Mouse (Mus musculus) midbrain, postnatal 0 days (tissue): ENCODE results near the gene H2-T3. TPM values are rescaled to one million over a fixed set of nuclear protein-coding genes. Genes with fewer than 3 reads are reported as not detected.
"Not testable (repeated sequence)": the region's sequence is repeated elsewhere in the genome, so short reads cannot be mapped to it uniquely, and the experiment has no call there.

Experiments
- ATAC-seq: fragments of 200-750 bp; cut with Nextera tagmentation; 2 replicates; pipeline ENCODE4 v1.8.0; 2017; ENCODE audit warnings: moderate number of reproducible peaks, mild to moderate bottlenecking, moderate TSS enrichment, moderate library complexity; ENCODE audit not compliant: low FRiP score
- DNase-seq: peaks from one replicate; pipeline ENCODE4 v3.0.0-alpha.2; 2015; ENCODE audit warnings: low spot score
- H3K27ac ChIP-seq: fragments of 300-500 bp; sonication (generic); 2 replicates; pipeline ENCODE4 v1.5.1; 2014; ENCODE audit warnings: low read depth, mild to moderate bottlenecking, low read length, mixed read lengths
- H3K27me3 ChIP-seq: fragments of 300-500 bp; sonication (generic); 2 replicates; pipeline ENCODE4 v1.6.1; 2014; ENCODE audit warnings: low read length, control low read depth, mixed read lengths; ENCODE audit not compliant: insufficient read depth
- H3K36me3 ChIP-seq: fragments of 300-500 bp; sonication (generic); 2 replicates; pipeline ENCODE4 v1.6.1; 2014; ENCODE audit warnings: low read length, control low read depth, mixed read lengths; ENCODE audit not compliant: insufficient read depth
- H3K4me1 ChIP-seq: fragments of 300-500 bp; sonication (generic); 2 replicates; pipeline ENCODE4 v1.6.1; 2014; ENCODE audit warnings: mild to moderate bottlenecking, control low read depth, antibody characterized with exemption, low read length, mixed read lengths; ENCODE audit not compliant: insufficient read depth
- H3K4me2 ChIP-seq: fragments of 300-500 bp; sonication (generic); 2 replicates; pipeline ENCODE4 v1.6.1; 2014; ENCODE audit warnings: low read depth, mild to moderate bottlenecking, low read length, mixed read lengths; ENCODE audit not compliant: poor library complexity, severe bottlenecking
- H3K4me3 ChIP-seq: fragments of 300-500 bp; sonication (generic); 2 replicates; pipeline ENCODE4 v1.5.1; 2014; ENCODE audit warnings: low read depth, mild to moderate bottlenecking, low read length, moderate library complexity
- H3K9ac ChIP-seq: fragments of 300-500 bp; sonication (generic); replicated peaks from 2 replicates; pipeline ENCODE4 v1.6.1; 2014; ENCODE audit warnings: mild to moderate bottlenecking, low read length, moderate library complexity, mixed read lengths; ENCODE audit not compliant: poor library complexity, severe bottlenecking
- H3K9me3 ChIP-seq: fragments of 300-500 bp; sonication (generic); 2 replicates; pipeline ENCODE4 v1.6.1; 2016; ENCODE audit warnings: low read length, control low read depth
- CTCF ChIP-seq: IDR thresholded peaks from 2 replicates; pipeline ENCODE4 v1.5.1; 2016; ENCODE audit warnings: antibody characterized with exemption, mild to moderate bottlenecking
- WGBS: fragments of 180-500 bp; shearing (Covaris S2); extraction: QIAGEN DNeasy Blood & Tissue Kit; methylation state at CpG from one replicate; pipeline ENCODE4 v1.1.7; 2014; 5-methylcytosine and 5-hydroxymethylcytosine counted together
- polyA plus RNA-seq: library from polyadenylated mRNA; unstranded; fragments of >200 nt; fragmentation: Nextera tagmentation; extraction: Ambion mirVana; gene quantifications from 2 replicates; pipeline ENCODE4 v1.2.1, GENCODE M21; 2015
- total RNA-seq: library from RNA; depleted of rRNA; stranded (reverse); fragments of >200 nt; gene quantifications from 2 replicates; pipeline ENCODE4 v1.2.3, GENCODE M21; 2014; rRNA removed

H2-T3 gene
- total and polyA plus RNA-seq, 2 experiments from 2014 or later = not detected

- H3K9ac ChIP-seq = no peak overlapping the region; the same call in 1 of the 2 replicates
- peak overlapping the region; percentile 35 for H3K4me3 ChIP-seq
- H3K27me3 ChIP-seq = peaks cover 14% of the 10 kb centered on the region
- no peaks in the 10 kb centered on the region for H3K9me3 ChIP-seq
- H3K27ac ChIP-seq = no peak overlapping the region
- no peaks in the 10 kb centered on the region for H3K36me3 ChIP-seq
- no peak for TF ChIP-seq CTCF
- under 1% methylated on average over 68 of the region's 78 CpGs for WGBS
- H3K4me1 ChIP-seq = no peaks in the 10 kb centered on the region
- DNase-seq = no peak
- peak; percentile 70 for ATAC-seq
- H3K4me2 ChIP-seq = peak overlapping the region; percentile 47
These were observed 44.8 kb downstream of the H2-T3 start for GRCm38 (mm10) chr17:36145111-36145860.

DNA sequence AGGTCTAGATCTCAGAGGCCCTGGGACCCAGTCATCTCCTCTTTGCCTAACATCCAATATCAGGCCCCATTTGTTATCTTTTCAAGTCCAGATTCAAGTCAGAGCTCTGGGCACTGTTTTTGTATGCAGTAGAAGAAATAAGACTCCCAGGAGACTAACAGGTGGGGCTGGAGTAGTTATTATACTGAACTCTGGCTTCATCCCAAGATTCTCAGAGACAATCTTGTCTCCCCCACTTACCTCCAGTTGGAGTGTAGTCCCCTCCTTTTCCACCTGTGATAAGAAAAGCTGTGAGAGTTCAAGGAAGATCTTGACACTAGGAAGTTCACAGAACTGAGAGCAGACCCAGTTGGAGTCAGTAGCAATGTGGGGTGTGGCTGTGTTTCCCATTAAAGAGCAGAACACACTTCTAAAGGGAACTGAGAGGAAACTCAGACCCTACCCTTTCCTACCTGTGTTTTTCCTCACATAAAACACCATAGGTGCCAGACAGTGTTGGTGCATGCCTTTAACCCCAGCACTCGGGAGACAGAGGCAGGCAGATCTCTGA lies 53.7 kb downstream of the H2-T3 start:
- not testable (repeated sequence) for H3K9ac ChIP-seq, H3K4me3 ChIP-seq, H3K4me1 ChIP-seq, H3K9me3 ChIP-seq, H3K4me2 ChIP-seq, H3K36me3 ChIP-seq, ATAC-seq, DNase-seq, H3K27me3 ChIP-seq, H3K27ac ChIP-seq
- WGBS = 54% methylated on average over 1 of the region's 1 CpGs

Other genes with a start within 250 kb of the H2-T3 start
- 61.8 and 67.0 TPM in 2 replicates for gene Abcf1, start 220.5 kb downstream of the H2-T3 start, total RNA-seq
- 89.0 and 100 TPM in 2 replicates for gene Abcf1, start 220.5 kb downstream of the H2-T3 start, polyA plus RNA-seq
- gene Gnl1, start 210.4 kb downstream of the H2-T3 start, total RNA-seq = 94.9 and 117 TPM in 2 replicates
- 80.8 and 82.8 TPM in 2 replicates for gene Gnl1, start 210.4 kb downstream of the H2-T3 start, polyA plus RNA-seq
- gene Prr3, start 210.1 kb downstream of the H2-T3 start, total RNA-seq = 43.9 and 57.8 TPM in 2 replicates
- 97.0 and 100 TPM in 2 replicates for gene Prr3, start 210.1 kb downstream of the H2-T3 start, polyA plus RNA-seq
- 0.16 and 1.7 TPM in 2 replicates for gene H2-T24, start 169.7 kb downstream of the H2-T3 start, total RNA-seq
- 5.3 and 7.2 TPM in 2 replicates for gene H2-T24, start 169.7 kb downstream of the H2-T3 start, polyA plus RNA-seq
- gene H2-T23, start 157.4 kb downstream of the H2-T3 start, total RNA-seq = 6.1 and 9.2 TPM in 2 replicates
- gene H2-T23, start 157.4 kb downstream of the H2-T3 start, polyA plus RNA-seq = 6.4 and 7.3 TPM in 2 replicates
- gene H2-T22, start 147.5 kb downstream of the H2-T3 start, total RNA-seq = 11.5 and 11.8 TPM in 2 replicates
- 7.1 and 8.3 TPM in 2 replicates for gene H2-T22, start 147.5 kb downstream of the H2-T3 start, polyA plus RNA-seq
- gene Gm6034, start 147.3 kb downstream of the H2-T3 start, total RNA-seq = 0.16 TPM in 1 of 2 replicates, not detected in the other
- not detected in 2 replicates for gene Gm6034, start 147.3 kb downstream of the H2-T3 start, polyA plus RNA-seq
- 0.19 TPM in 1 of 2 replicates, not detected in the other for gene Gm11127, start 131.9 kb downstream of the H2-T3 start, total RNA-seq
- gene Gm11127, start 131.9 kb downstream of the H2-T3 start, polyA plus RNA-seq = 0.12 TPM in 1 of 2 replicates, not detected in the other
- not detected in 2 replicates for gene Gm19684, start 68.6 kb downstream of the H2-T3 start, total RNA-seq
- gene Gm19684, start 68.6 kb downstream of the H2-T3 start, polyA plus RNA-seq = not detected in 2 replicates
- not detected in 2 replicates for gene Gm7030, start 60.9 kb downstream of the H2-T3 start, total RNA-seq
- not detected in 2 replicates for gene Gm7030, start 60.9 kb downstream of the H2-T3 start, polyA plus RNA-seq
- gene Gm8909, start 21.8 kb downstream of the H2-T3 start, total RNA-seq = not detected in 2 replicates
- gene Gm8909, start 21.8 kb downstream of the H2-T3 start, polyA plus RNA-seq = not detected in 2 replicates
- 47.7 and 48.5 TPM in 2 replicates for gene Rpp21, start 67.8 kb upstream of the H2-T3 start, total RNA-seq
- 169 and 187 TPM in 2 replicates for gene Rpp21, start 67.8 kb upstream of the H2-T3 start, polyA plus RNA-seq
- 23.5 and 29.6 TPM in 2 replicates for gene Trim39, start 82.0 kb upstream of the H2-T3 start, total RNA-seq
- 12.5 and 14.3 TPM in 2 replicates for gene Trim39, start 82.0 kb upstream of the H2-T3 start, polyA plus RNA-seq
- not detected in 2 replicates for gene H2-M10.2, start 96.2 kb upstream of the H2-T3 start, total RNA-seq
- gene H2-M10.2, start 96.2 kb upstream of the H2-T3 start, polyA plus RNA-seq = not detected in 2 replicates
- gene H2-M10.1, start 135.9 kb upstream of the H2-T3 start, total RNA-seq = not detected in 2 replicates
- not detected in 2 replicates for gene H2-M10.1, start 135.9 kb upstream of the H2-T3 start, polyA plus RNA-seq
- gene H2-M10.3, start 178.1 kb upstream of the H2-T3 start, total RNA-seq = not detected in 2 replicates
- not detected in 2 replicates for gene H2-M10.3, start 178.1 kb upstream of the H2-T3 start, polyA plus RNA-seq